Mouse (Mus musculus) cerebellum, adult 18-20 months (tissue): Measurements from ENCODE around the gene Rnf24.
"Not testable (repeated sequence)": the region's sequence is repeated elsewhere in the genome, so short reads cannot be mapped to it uniquely, and the experiment has no call there.

ENCODE experiments used
- DNase-seq, 2 experiments: peaks; one replicate each; pipeline ENCODE4 v3.0.0; 2021

Rnf24 gene

GRCm38 (mm10) chr2:131330548-131330947 lies 22.1 kb downstream of the Rnf24 start:
- DNase-seq = no peak

DNA sequence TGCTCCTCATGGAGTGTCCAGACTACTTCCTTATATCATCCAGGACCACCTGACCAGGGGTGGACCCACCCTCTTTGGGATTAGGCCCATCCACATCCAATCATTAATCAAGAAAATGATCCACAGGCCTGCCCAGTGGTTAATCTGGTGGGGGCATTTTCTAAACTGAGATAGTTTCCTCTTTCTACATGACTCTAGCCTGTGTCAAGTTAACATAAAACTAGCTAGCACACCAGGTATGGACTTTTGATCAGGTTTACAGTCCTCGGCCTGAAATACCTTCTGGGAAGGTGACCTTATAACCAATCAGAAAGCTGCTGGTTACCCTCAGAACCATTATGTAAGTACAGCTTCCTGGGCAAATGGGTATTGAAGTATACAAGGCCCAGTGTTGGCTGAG lies 23.7 kb downstream of the Rnf24 start:
- DNase-seq = no peak

DNA sequence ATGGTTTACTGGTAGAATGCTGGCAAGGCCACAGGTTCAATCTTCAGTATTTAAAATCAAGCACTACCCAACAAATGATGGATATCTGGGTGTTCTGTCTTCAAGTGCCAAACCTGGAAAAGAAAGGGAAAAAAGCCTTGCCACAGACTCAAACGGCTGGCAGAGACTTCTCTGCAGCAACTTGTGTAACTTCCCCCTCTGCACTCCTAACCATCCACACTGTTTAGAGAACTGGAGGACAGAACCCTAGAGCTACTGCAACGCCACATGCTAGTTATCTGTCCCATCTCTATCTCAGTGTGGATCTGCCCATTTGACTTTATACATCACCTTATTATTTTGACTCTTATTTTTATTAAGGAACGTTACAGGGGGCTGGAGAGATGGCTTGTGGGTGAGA lies 26.6 kb downstream of the Rnf24 start:
- no peak for DNase-seq

DNA sequence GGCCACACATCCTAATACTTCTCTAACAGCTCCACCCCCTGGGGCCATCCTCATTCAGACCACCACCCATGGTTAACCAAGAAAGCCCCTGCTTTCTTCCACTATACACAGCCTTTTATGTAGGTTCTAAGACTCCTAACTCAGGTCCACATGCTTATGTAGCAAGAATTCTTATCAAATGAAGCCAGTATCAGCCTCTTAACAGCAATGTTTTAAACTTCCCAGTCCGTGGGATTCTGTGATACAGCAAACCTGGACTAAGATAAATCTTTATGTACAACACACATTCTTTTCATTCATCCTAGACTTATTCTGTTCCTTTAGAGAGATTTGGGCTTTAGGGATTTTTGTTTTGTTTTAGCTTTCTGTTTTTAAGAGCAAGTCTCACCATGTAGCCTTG lies 29.0 kb downstream of the Rnf24 start:
- DNase-seq = no peak

GRCm38 (mm10) chr2:131321192-131321591 lies 31.5 kb downstream of the Rnf24 start:
- peak; percentile 59 to 63 for DNase-seq

GRCm38 (mm10) chr2:131319401-131319800 lies 33.3 kb downstream of the Rnf24 start:
- DNase-seq = no peak

DNA sequence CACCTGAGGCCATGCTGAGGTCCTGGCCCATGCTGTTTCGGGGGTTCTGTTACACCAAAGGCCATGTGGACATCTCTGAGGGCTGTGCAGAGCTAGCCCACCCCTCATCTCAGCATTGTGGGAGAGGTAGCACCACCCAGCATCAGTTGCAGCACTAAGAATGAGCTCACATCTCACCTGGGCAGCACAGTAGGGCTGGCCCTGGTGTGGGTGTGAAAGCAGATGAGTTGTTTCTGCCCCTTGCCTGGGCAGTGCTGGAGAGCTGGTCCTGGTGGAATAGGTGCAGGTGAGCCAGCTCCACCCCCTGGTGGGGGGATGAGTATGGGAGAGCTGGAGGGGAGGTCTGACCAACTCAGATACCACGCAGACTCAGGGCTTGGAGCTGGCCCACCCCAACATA lies 36.5 kb downstream of the Rnf24 start:
- DNase-seq = no peak

DNA sequence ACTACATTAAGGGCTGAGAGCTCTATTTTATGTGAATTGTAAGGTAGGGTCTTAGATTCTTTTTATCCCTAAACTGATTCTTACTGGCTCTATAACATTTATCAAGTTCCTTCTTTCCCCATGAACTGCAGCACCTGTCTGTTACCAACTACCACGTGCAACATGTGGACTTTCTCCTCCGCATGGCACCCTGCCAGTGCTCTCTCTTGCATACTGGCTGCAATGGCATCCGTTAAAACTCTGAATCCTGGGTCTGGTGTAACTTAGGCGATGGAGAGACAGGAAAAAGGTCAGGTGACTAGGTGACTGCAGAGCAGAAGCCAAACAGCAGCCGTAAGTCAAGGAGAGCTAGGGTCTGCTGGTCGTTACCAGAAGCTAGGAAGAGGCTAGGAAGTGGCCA lies 43.4 kb downstream of the Rnf24 start:
- no peak for DNase-seq

GRCm38 (mm10) chr2:131307822-131308221 lies 44.9 kb downstream of the Rnf24 start:
- DNase-seq = no peak

GRCm38 (mm10) chr2:131307391-131307790 lies 45.3 kb downstream of the Rnf24 start:
- DNase-seq = no peak

- DNase-seq = peak; percentile 44 to 46
Observed at GRCm38 (mm10) chr2:131305226-131305625, 47.5 kb downstream of the Rnf24 start.

- no peak for DNase-seq
Observed at GRCm38 (mm10) chr2:131304497-131304896, 48.2 kb downstream of the Rnf24 start.

GRCm38 (mm10) chr2:131301635-131302034 lies 51.1 kb downstream of the Rnf24 start:
- DNase-seq = no peak

GRCm38 (mm10) chr2:131300485-131300884 lies 52.2 kb downstream of the Rnf24 start:
- no peak for DNase-seq

DNA sequence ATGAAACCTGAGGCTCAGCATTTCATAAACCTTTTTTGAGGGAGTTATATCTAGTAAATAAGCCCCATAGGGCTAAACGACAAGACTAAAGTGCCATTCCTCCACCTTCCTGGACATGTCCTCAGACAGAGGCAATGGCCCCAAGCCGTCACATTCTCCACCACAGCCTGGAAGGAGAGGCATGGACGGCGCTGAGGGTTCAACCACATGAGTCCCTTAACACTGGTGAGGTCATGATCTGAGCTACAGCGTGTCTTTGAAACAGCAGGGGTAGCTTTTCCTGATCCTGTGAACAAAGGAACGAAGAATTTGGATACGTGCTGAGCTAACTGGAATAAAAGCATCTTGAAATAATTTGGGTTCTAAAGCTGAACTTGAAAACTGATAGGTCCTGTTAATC lies 54.0 kb downstream of the Rnf24 start:
- DNase-seq = not testable (repeated sequence)

DNA sequence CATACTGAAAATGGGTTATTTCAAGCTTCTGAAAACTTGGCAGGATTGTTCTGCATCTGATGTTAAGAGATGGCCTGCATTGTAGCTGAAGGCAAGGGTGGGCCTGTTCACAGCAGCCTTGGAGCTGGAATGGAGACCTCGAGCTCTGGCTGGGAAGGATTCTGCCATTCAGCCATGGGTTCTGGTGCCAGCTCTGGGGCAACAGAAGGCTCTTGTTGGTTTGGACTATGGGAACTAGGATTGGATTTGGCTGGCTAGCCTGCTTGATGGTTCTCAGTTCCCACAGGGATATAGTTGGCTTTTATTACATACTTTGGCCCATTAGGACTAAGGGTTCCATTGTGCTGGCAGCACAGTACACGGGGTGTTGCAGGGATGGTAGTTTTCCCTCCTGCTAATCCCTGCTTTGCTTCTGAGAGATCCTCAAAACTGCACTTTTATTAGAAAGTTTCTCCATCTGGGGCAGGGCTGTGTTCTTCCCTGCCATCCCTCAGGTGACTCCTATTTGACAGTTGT lies 55.9 kb downstream of the Rnf24 start:
- no peak for DNase-seq

GRCm38 (mm10) chr2:131290669-131291068 lies 62.0 kb downstream of the Rnf24 start:
- DNase-seq = no peak

DNA sequence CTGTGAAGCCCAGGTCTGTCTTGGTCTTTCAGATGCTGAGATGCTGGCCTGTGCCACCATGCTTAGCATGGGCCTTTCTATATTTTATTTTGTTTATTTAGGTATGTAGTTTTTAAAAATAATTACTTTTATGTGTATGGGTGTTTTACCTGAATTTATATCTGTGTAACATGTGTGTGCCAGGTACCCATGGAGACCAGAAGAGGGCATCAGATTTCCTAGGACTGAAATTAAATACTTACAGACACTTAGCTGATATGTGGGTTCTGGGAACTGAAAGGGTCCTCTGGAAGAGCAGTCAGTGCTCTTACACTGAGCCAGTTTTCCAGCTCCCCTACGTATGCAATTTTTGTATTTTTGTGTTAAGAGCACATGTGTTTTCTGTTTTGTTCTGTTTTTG lies 66.4 kb downstream of the Rnf24 start:
- DNase-seq = no peak

GRCm38 (mm10) chr2:131281596-131281995 lies 71.1 kb downstream of the Rnf24 start:
- no peak for DNase-seq

DNA sequence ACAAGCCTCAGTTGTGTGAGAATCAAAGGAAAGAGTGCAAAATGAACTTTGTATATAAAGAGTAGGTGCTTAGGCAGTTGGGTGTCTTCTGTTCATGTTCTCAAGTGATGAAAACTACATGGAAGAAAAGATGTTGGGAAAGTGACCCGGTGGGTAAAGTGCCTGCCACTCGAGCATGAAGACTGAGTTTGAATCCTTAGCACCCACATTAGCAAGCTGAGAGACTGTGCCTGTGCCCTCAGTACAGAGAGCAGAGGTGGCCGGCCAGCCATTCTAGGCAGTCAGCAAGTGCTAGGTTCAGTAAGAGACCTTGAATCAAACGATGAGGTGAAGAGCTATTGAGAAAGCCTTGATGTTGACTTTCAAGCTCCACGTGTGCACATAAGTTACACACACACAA lies 76.0 kb downstream of the Rnf24 start:
- no peak for DNase-seq

DNA sequence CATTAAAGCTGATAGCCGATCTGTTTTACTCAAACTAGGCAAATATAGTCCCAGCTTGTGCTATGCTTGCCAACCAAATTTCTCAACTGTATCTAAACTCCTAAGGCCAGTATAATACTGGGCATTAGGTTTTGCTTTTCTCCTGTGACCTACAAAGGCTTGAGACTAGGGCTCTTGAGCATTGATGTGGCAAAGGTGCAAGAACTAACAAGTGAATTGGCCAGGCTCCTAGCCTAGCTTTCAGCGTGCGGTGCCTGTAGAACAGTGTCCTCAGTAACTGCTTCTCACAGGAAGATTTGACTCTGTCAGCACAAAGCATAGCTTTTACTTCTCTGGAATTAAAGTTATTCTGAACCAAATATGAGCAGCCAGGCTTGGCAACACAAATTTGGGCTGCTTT lies 77.2 kb downstream of the Rnf24 start:
- no peak for DNase-seq

- DNase-seq = no peak
Observed at GRCm38 (mm10) chr2:131265056-131265455, 87.6 kb downstream of the Rnf24 start.

- DNase-seq = no peak
Observed at GRCm38 (mm10) chr2:131264027-131264426, 88.7 kb downstream of the Rnf24 start.

DNA sequence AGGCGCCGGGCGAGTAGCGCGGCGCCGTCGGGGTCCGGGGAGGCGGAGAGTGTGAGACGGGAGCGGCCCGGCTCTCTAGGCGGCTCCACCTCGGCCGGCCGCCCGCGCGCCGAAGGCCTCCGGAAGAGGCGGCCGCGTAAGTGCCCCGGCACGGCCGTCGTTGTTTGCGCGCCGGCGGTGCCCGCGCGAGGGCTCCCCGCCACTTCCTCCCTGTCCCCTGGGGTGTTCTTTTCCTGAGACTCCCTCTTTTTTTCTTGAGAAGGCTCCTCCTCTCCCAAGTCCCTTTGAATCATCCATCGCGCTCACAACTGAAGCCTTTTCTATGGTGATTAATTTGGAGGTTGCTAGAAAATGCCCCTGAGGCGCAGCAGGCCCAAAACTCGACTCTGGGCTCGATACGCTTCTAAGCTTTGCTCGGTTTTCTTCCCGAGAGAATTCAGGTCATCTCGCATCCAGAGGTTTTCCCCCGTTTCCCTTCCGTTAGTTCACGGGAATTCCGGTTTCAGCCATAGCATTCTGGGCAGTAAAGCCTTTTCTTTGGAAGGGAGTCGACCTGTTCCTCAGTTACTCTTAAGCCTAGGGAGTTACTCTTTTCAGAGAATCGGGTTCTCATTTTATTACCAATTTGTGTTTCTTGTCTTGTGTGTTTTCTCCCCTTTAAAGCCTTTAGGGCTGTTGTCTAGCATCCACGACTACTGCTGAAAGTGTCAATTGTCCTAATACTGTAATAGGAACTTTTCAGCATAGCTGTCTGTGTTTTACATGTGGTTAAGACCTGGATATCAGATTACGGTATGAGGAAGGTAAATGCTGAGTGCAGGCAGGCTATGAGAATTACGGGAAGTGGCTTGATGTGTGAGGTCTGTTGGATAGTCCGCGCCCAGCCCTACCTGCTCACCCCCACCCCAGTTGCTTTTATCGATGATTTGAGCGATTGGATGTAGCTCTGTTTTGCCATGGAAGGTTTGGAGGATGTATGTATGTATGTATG lies 89.7 kb downstream of the Rnf24 start:
- peak in 1 of 2 experiments; percentile 16 for DNase-seq
